Mouse (Mus musculus): ENCODE data around the gene Olfr247. TPM values are rescaled to one million over a fixed set of nuclear protein-coding genes. Genes with fewer than 3 reads are reported as not detected.
"Not testable (repeated sequence)": the region's sequence is repeated elsewhere in the genome, so short reads cannot be mapped to it uniquely, and the experiment has no call there.

Olfr247 gene
- not detected in 2 replicates for polyA plus RNA-seq (2015; fragmentation: Nextera tagmentation; extraction: Ambion mirVana)

GRCm38 (mm10) chr10:129976040-129976439 lies at the start of gene Olfr247:
Olfr247 (minus strand) TSS chr10:129976140.
- H3K9me3 ChIP-seq; H3K27ac ChIP-seq; ATAC-seq (ENCODE audit: low FRiP score, low read depth); H3K36me3 ChIP-seq; H3K4me3 ChIP-seq; H3K27me3 ChIP-seq; H3K9ac ChIP-seq; H3K4me1 ChIP-seq; H3K4me2 ChIP-seq (replicated peaks): not testable (repeated sequence)
- WGBS: no CpG with 5 or more reads among the region's 2 CpGs

GRCm38 (mm10) chr10:130012321-130012720 lies 36.4 kb upstream of the Olfr247 start, which contains the start of gene Olfr820:
Olfr820 (plus strand) TSS chr10:130012621.
- Histone ChIP-seq H3K4me1 (no peaks in the 10 kb centered on the region), H3K9me3 (no peaks in the 10 kb centered on the region), H3K4me2 (replicated peaks) (no peak within 1 kb of the TSS), H3K36me3 (no peaks in the 10 kb centered on the region), H3K27me3 (no peaks in the 10 kb centered on the region), H3K4me3 (no peak within 1 kb of the TSS), H3K27ac (no peak within 1 kb of the TSS), H3K9ac (no peak within 1 kb of the TSS)
- no peak for ATAC-seq (ENCODE audit: low FRiP score, low read depth)

- H3K4me1 ChIP-seq; H3K9ac ChIP-seq; H3K4me2 ChIP-seq (replicated peaks); ATAC-seq (ENCODE audit: low FRiP score, low read depth); H3K4me3 ChIP-seq; H3K27me3 ChIP-seq; H3K9me3 ChIP-seq; H3K27ac ChIP-seq; H3K36me3 ChIP-seq: not testable (repeated sequence)
- 85% methylated on average over 4 of the region's 4 CpGs for WGBS
Observed at GRCm38 (mm10) chr10:130005366-130005765, 29.4 kb upstream of the Olfr247 start.

- not testable (repeated sequence) for H3K9ac ChIP-seq; ATAC-seq (ENCODE audit: low FRiP score, low read depth); H3K36me3 ChIP-seq; H3K9me3 ChIP-seq; H3K27me3 ChIP-seq; H3K4me2 ChIP-seq (replicated peaks); H3K27ac ChIP-seq; H3K4me1 ChIP-seq; H3K4me3 ChIP-seq
- WGBS: 86% methylated on average over 4 of the region's 4 CpGs
Observed at GRCm38 (mm10) chr10:130004104-130004503, 28.2 kb upstream of the Olfr247 start.

GRCm38 (mm10) chr10:129984962-129985361 lies 9.0 kb upstream of the Olfr247 start, which contains the start of gene Gm10310:
Gm10310 (minus strand) TSS chr10:129985062.
- H3K4me2 ChIP-seq (replicated peaks); H3K27me3 ChIP-seq; H3K36me3 ChIP-seq; H3K27ac ChIP-seq; ATAC-seq (ENCODE audit: low FRiP score, low read depth); H3K9me3 ChIP-seq; H3K4me1 ChIP-seq; H3K9ac ChIP-seq; H3K4me3 ChIP-seq: not testable (repeated sequence)
- no CpG with 5 or more reads among the region's 1 CpGs for WGBS

- H3K4me2 ChIP-seq (replicated peaks); H3K27ac ChIP-seq; H3K4me3 ChIP-seq; H3K9ac ChIP-seq; H3K27me3 ChIP-seq; H3K36me3 ChIP-seq; H3K4me1 ChIP-seq; ATAC-seq (ENCODE audit: low FRiP score, low read depth); H3K9me3 ChIP-seq: not testable (repeated sequence)
- WGBS: no CpG with 5 or more reads among the region's 3 CpGs
Observed at GRCm38 (mm10) chr10:129981867-129982266, 5.9 kb upstream of the Olfr247 start.

- not testable (repeated sequence) for ATAC-seq (ENCODE audit: low FRiP score, low read depth); H3K9ac ChIP-seq; H3K4me2 ChIP-seq (replicated peaks); H3K9me3 ChIP-seq; H3K27ac ChIP-seq; H3K27me3 ChIP-seq; H3K4me3 ChIP-seq; H3K36me3 ChIP-seq; H3K4me1 ChIP-seq
- no CpG with 5 or more reads among the region's 3 CpGs for WGBS
Observed at GRCm38 (mm10) chr10:129972994-129973393, 2.9 kb downstream of the Olfr247 start.

- ATAC-seq (ENCODE audit: low FRiP score, low read depth); H3K27me3 ChIP-seq; H3K27ac ChIP-seq; H3K4me3 ChIP-seq; H3K4me2 ChIP-seq (replicated peaks); H3K9me3 ChIP-seq; H3K4me1 ChIP-seq; H3K36me3 ChIP-seq; H3K9ac ChIP-seq: not testable (repeated sequence)
- 74% methylated on average over 2 of the region's 2 CpGs for WGBS
Observed at GRCm38 (mm10) chr10:129967166-129967565, 8.8 kb downstream of the Olfr247 start, which contains the start of gene Olfr819. Olfr819 (minus strand) TSS chr10:129967266.

GRCm38 (mm10) chr10:129966232-129966631 lies 9.7 kb downstream of the Olfr247 start:
- H3K9ac ChIP-seq; ATAC-seq (ENCODE audit: low FRiP score, low read depth): not testable (repeated sequence)
- 96% methylated on average over 2 of the region's 3 CpGs for WGBS

GRCm38 (mm10) chr10:129949000-129949399 lies 26.9 kb downstream of the Olfr247 start, which contains the start of gene Olfr818:
Olfr818 (minus strand) TSS chr10:129949100.
- Histone ChIP-seq H3K4me2 (replicated peaks) (no peak within 1 kb of the TSS), H3K4me3 (no peak within 1 kb of the TSS), H3K27me3 (no peaks in the 10 kb centered on the region), H3K27ac (no peak within 1 kb of the TSS), H3K9me3 (no peaks in the 10 kb centered on the region), H3K4me1 (no peaks in the 10 kb centered on the region), H3K9ac (no peak within 1 kb of the TSS), H3K36me3 (no peaks in the 10 kb centered on the region)
- WGBS: 87% methylated on average over 2 of the region's 2 CpGs
- ATAC-seq (ENCODE audit: low FRiP score, low read depth): no peak

More at GRCm38 (mm10) chr10:129966232-129966631, 9.7 kb downstream of the Olfr247 start:
- not testable (repeated sequence) for H3K27ac ChIP-seq; H3K4me3 ChIP-seq; H3K4me1 ChIP-seq; H3K27me3 ChIP-seq; H3K36me3 ChIP-seq; H3K4me2 ChIP-seq (replicated peaks); H3K9me3 ChIP-seq

Other genes starting within 250 kb of the Olfr247 start
- gene Olfr805, start 246.8 kb downstream of the Olfr247 start, polyA plus RNA-seq (2015; fragmentation: Nextera tagmentation; extraction: Ambion mirVana): not detected in 2 replicates
- gene Olfr806, start 234.2 kb downstream of the Olfr247 start, polyA plus RNA-seq (2015; fragmentation: Nextera tagmentation; extraction: Ambion mirVana): not detected in 2 replicates
- not detected in 2 replicates for gene Olfr807, start 218.3 kb downstream of the Olfr247 start, polyA plus RNA-seq (2015; fragmentation: Nextera tagmentation; extraction: Ambion mirVana)
- gene Olfr808, start 210.7 kb downstream of the Olfr247 start, polyA plus RNA-seq (2015; fragmentation: Nextera tagmentation; extraction: Ambion mirVana): not detected in 2 replicates
- not detected in 2 replicates for gene Olfr809, start 201.5 kb downstream of the Olfr247 start, polyA plus RNA-seq (2015; fragmentation: Nextera tagmentation; extraction: Ambion mirVana)
- not detected in 2 replicates for gene Olfr810, start 181.2 kb downstream of the Olfr247 start, polyA plus RNA-seq (2015; fragmentation: Nextera tagmentation; extraction: Ambion mirVana)
- gene Olfr811, start 171.7 kb downstream of the Olfr247 start, polyA plus RNA-seq (2015; fragmentation: Nextera tagmentation; extraction: Ambion mirVana): not detected in 2 replicates
- gene Olfr812, start 130.0 kb downstream of the Olfr247 start, polyA plus RNA-seq (2015; fragmentation: Nextera tagmentation; extraction: Ambion mirVana): not detected in 2 replicates
- not detected in 2 replicates for gene Olfr813, start 120.8 kb downstream of the Olfr247 start, polyA plus RNA-seq (2015; fragmentation: Nextera tagmentation; extraction: Ambion mirVana)
- gene Olfr814, start 96.3 kb downstream of the Olfr247 start, polyA plus RNA-seq (2015; fragmentation: Nextera tagmentation; extraction: Ambion mirVana): not detected in 2 replicates
- not detected in 2 replicates for gene Olfr815, start 70.3 kb downstream of the Olfr247 start, polyA plus RNA-seq (2015; fragmentation: Nextera tagmentation; extraction: Ambion mirVana)
- gene Olfr816, start 60.5 kb downstream of the Olfr247 start, polyA plus RNA-seq (2015; fragmentation: Nextera tagmentation; extraction: Ambion mirVana): not detected in 2 replicates
- not detected in 2 replicates for gene Olfr818, start 27.0 kb downstream of the Olfr247 start, polyA plus RNA-seq (2015; fragmentation: Nextera tagmentation; extraction: Ambion mirVana)
- not detected in 2 replicates for gene Olfr819, start 8.9 kb downstream of the Olfr247 start, polyA plus RNA-seq (2015; fragmentation: Nextera tagmentation; extraction: Ambion mirVana)
- gene Gm10310, start 8.9 kb upstream of the Olfr247 start, polyA plus RNA-seq (2015; fragmentation: Nextera tagmentation; extraction: Ambion mirVana): not detected in 2 replicates
- not detected in 2 replicates for gene Olfr820, start 36.5 kb upstream of the Olfr247 start, polyA plus RNA-seq (2015; fragmentation: Nextera tagmentation; extraction: Ambion mirVana)
- not detected in 2 replicates for gene Olfr821, start 54.2 kb upstream of the Olfr247 start, polyA plus RNA-seq (2015; fragmentation: Nextera tagmentation; extraction: Ambion mirVana)
- not detected in 2 replicates for gene Olfr822, start 95.1 kb upstream of the Olfr247 start, polyA plus RNA-seq (2015; fragmentation: Nextera tagmentation; extraction: Ambion mirVana)
- gene Olfr823, start 139.2 kb upstream of the Olfr247 start, polyA plus RNA-seq (2015; fragmentation: Nextera tagmentation; extraction: Ambion mirVana): not detected in 2 replicates
- gene Olfr824, start 153.9 kb upstream of the Olfr247 start, polyA plus RNA-seq (2015; fragmentation: Nextera tagmentation; extraction: Ambion mirVana): not detected in 2 replicates
- gene Olfr825, start 190.6 kb upstream of the Olfr247 start, polyA plus RNA-seq (2015; fragmentation: Nextera tagmentation; extraction: Ambion mirVana): not detected in 2 replicates
- not detected in 2 replicates for gene Olfr826, start 208.0 kb upstream of the Olfr247 start, polyA plus RNA-seq (2015; fragmentation: Nextera tagmentation; extraction: Ambion mirVana)
- gene Olfr827, start 238.3 kb upstream of the Olfr247 start, polyA plus RNA-seq (2015; fragmentation: Nextera tagmentation; extraction: Ambion mirVana): not detected in 2 replicates

Measured in limb, embryonic 13.5 days (tissue).